In genomic region chr4:152337772-152338171, GRCm38 (mm10) we compare ENCODE assay signal across 23 mouse cellular contexts. TPM values are rescaled to one million over a fixed set of nuclear protein-coding genes. Genes with fewer than 3 reads are reported as not detected.
DNase-seq lines count a peak whose midpoint lies in the region; ATAC-seq and TF ChIP-seq lines count a peak whose summit lies in the region.
"Had no signal": no experiment of that assay in that cellular context is flagged by ENCODE, and none has a peak within 500 bp of the region (broad histone marks: within the 10 kb centered on the region; RNA-seq: fewer than 3 reads in every experiment).

No protein-coding gene starts in this region.

- no peak overlapping the region for H3K27ac ChIP-seq in cerebellum, adult 2 months (ENCODE audit: insufficient read depth, low read length)
- no peak overlapping the region for H3K27ac ChIP-seq in heart, embryonic 12.5 days (ENCODE audit: poor library complexity, severe bottlenecking)
- no peak overlapping the region for H3K27ac ChIP-seq in midbrain, embryonic 10.5 days (replicated peaks)
- no peak overlapping the region for H3K27ac ChIP-seq in midbrain, embryonic 14.5 days (replicated peaks; ENCODE audit: low read depth, low read length)
- H3K27ac ChIP-seq: embryonic facial prominence, embryonic 12.5 days; heart, adult 2 months had no signal

- no peak overlapping the region for H3K4me3 ChIP-seq in cerebellum, adult 2 months (replicated peaks; ENCODE audit: insufficient read depth, low read depth, low read length)
- no peak overlapping the region for H3K4me3 ChIP-seq in heart, embryonic 12.5 days
- H3K4me3 ChIP-seq in midbrain, embryonic 10.5 days, result 0 out of 2 replicates have a peak overlapping the region, but pooled peaks have one; percentile 3
- no peak overlapping the region for H3K4me3 ChIP-seq in midbrain, embryonic 14.5 days (replicated peaks; ENCODE audit: low read depth, low read length)
- H3K4me3 ChIP-seq: heart, adult 2 months had no signal

- intact Hi-C loops in heart, postnatal 25 days (cut with DNase I), result no loop called here

- H3K4me1 ChIP-seq in cerebellum, adult 2 months (ENCODE audit: control insufficient read depth, insufficient read depth, low read length), result 0 out of 2 replicates have a peak, but pooled peaks cover 3% of the 10 kb centered on the region
- peaks cover 18% of the 10 kb centered on the region for H3K4me1 ChIP-seq in heart, embryonic 12.5 days (replicated peaks)
- peaks cover 40% of the 10 kb centered on the region for H3K4me1 ChIP-seq in midbrain, embryonic 10.5 days
- H3K4me1 ChIP-seq in midbrain, embryonic 14.5 days (ENCODE audit: control insufficient read depth, insufficient read depth, low read length), result peaks cover 22% of the 10 kb centered on the region

- ATAC-seq in heart, embryonic 12.5 days (ENCODE audit: insufficient number of reproducible peaks, low FRiP score), result no peak
- ATAC-seq in midbrain, embryonic 14.5 days (ENCODE audit: low FRiP score, low TSS enrichment), result no peak
- ATAC-seq: CD4-positive, CD25-positive, alpha-beta regulatory T cell, adult 4 months had no signal

- peaks cover 31% of the 10 kb centered on the region for H3K36me3 ChIP-seq in heart, embryonic 12.5 days
- peaks cover 35% of the 10 kb centered on the region for H3K36me3 ChIP-seq in midbrain, embryonic 10.5 days
- H3K36me3 ChIP-seq in midbrain, embryonic 14.5 days (ENCODE audit: control insufficient read depth, insufficient read depth, low read length), result peaks cover 20% of the 10 kb centered on the region

- peak; percentile 31 to 39 for DNase-seq in cerebellum, adult 18-20 months
- no peak for DNase-seq in cerebellum, adult 2 months
- DNase-seq in heart, postnatal 25 days (ENCODE audit: low spot score), result no peak
- no peak for DNase-seq in midbrain, embryonic 10.5 days (ENCODE audit: low spot score)
- DNase-seq in midbrain, embryonic 14.5 days, result no peak
- peak; percentile 24 for DNase-seq in retina, postnatal 1 day
- DNase-seq in retina, embryonic 14.5 days (ENCODE audit: low spot score), result no peak
- DNase-seq: adrenal gland, adult 8-10 months; B cell, adult 2 months; gastrocnemius, postnatal 14 days; heart, adult 2 months; heart, postnatal 36 days had no signal

- no peak for TF ChIP-seq CTCF in cerebellum, adult 2 months (IDR thresholded peaks at IDR 0.05; ENCODE audit: borderline replicate concordance, insufficient read depth, low read depth, low read length)

- no peak for TF ChIP-seq POLR2A in cerebellum, adult 2 months (IDR thresholded peaks at IDR 0.05; ENCODE audit: borderline replicate concordance, insufficient read depth, low read length)

- no peaks in the 10 kb centered on the region for H3K9me3 ChIP-seq in heart, embryonic 12.5 days (replicated peaks)
- H3K9me3 ChIP-seq in midbrain, embryonic 10.5 days (replicated peaks), result no peaks in the 10 kb centered on the region
- H3K9me3 ChIP-seq in midbrain, embryonic 14.5 days (ENCODE audit: control insufficient read depth, low read length), result no peaks in the 10 kb centered on the region
- H3K9me3 ChIP-seq: embryonic facial prominence, embryonic 12.5 days; hindbrain, embryonic 13.5 days had no signal

- no peak overlapping the region for H3K9ac ChIP-seq in heart, embryonic 12.5 days
- H3K9ac ChIP-seq in midbrain, embryonic 14.5 days (replicated peaks; ENCODE audit: low read length), result no peak overlapping the region

- 17% methylated on average over 6 of the region's 6 CpGs for WGBS in cerebellum, adult 2 months
- 34% methylated on average over 6 of the region's 6 CpGs for WGBS in heart, embryonic 12.5 days
- 27% methylated on average over 6 of the region's 6 CpGs for WGBS in midbrain, embryonic 10.5 days
- 23% methylated on average over 6 of the region's 6 CpGs for WGBS in midbrain, embryonic 14.5 days

- H3K4me2 ChIP-seq in heart, embryonic 12.5 days, result 0 out of 2 replicates have a peak overlapping the region, but pooled peaks have one; percentile 97
- no peak overlapping the region for H3K4me2 ChIP-seq in midbrain, embryonic 14.5 days (ENCODE audit: low read length)

- peaks cover 3% of the 10 kb centered on the region; the same call in 1 of the 2 replicates for H3K27me3 ChIP-seq in cerebellum, adult 2 months (ENCODE audit: control insufficient read depth, insufficient read depth, low read length)
- H3K27me3 ChIP-seq in heart, embryonic 12.5 days (replicated peaks), result peaks cover 71% of the 10 kb centered on the region
- H3K27me3 ChIP-seq in midbrain, embryonic 10.5 days (ENCODE audit: low read depth, poor library complexity, severe bottlenecking), result peaks cover 63% of the 10 kb centered on the region
- peaks cover 15% of the 10 kb centered on the region for H3K27me3 ChIP-seq in midbrain, embryonic 14.5 days (ENCODE audit: control insufficient read depth, insufficient read depth, low read length)

RNA-seq across cellular contexts. Expression of gene Chd5, which starts 0.7 kb away (rescaled TPM):
- polyA plus RNA-seq in cerebellum, adult 2 months (2012; rRNA removed), result 20.9 and 25.9 TPM in 2 replicates
- 0.08 TPM in 1 of 2 replicates, not detected in the other for polyA plus RNA-seq in heart, embryonic 12.5 days (2016; fragmentation: Nextera tagmentation; extraction: Ambion mirVana)
- total RNA-seq in heart, postnatal 25 days (2021), result under 1 TPM; 0.08 to 0.14 TPM
- polyA plus RNA-seq in midbrain, embryonic 10.5 days (2016; fragmentation: Nextera tagmentation; extraction: Ambion mirVana), result 0.07 and 0.12 TPM in 2 replicates
- 38.4 and 53.5 TPM in 2 replicates for polyA plus RNA-seq in midbrain, embryonic 14.5 days (2014; fragmentation: Nextera tagmentation; extraction: Ambion mirVana)

RNA-seq across cellular contexts. Expression of gene Rpl22, which starts 12.2 kb away (rescaled TPM):
- polyA plus RNA-seq in cerebellum, adult 2 months (2012; rRNA removed), result 162 and 187 TPM in 2 replicates
- 278 and 280 TPM in 2 replicates for polyA plus RNA-seq in heart, embryonic 12.5 days (2016; fragmentation: Nextera tagmentation; extraction: Ambion mirVana)
- 100 to 1,000 TPM; 254 TPM for total RNA-seq in heart, postnatal 25 days (2021)
- 282 and 358 TPM in 2 replicates for polyA plus RNA-seq in midbrain, embryonic 10.5 days (2016; fragmentation: Nextera tagmentation; extraction: Ambion mirVana)
- polyA plus RNA-seq in midbrain, embryonic 14.5 days (2014; fragmentation: Nextera tagmentation; extraction: Ambion mirVana), result 165 and 174 TPM in 2 replicates

RNA-seq across cellular contexts. Expression of gene Rnf207, which starts 19.0 kb away (rescaled TPM):
- polyA plus RNA-seq in cerebellum, adult 2 months (2012; rRNA removed), result 7.2 and 11.8 TPM in 2 replicates
- polyA plus RNA-seq in heart, embryonic 12.5 days (2016; fragmentation: Nextera tagmentation; extraction: Ambion mirVana), result 56.5 and 62.1 TPM in 2 replicates
- total RNA-seq in heart, postnatal 25 days (2021), result 10 to 100 TPM; 69.6 to 73.3 TPM
- polyA plus RNA-seq in midbrain, embryonic 10.5 days (2016; fragmentation: Nextera tagmentation; extraction: Ambion mirVana), result 1.5 and 2.4 TPM in 2 replicates
- polyA plus RNA-seq in midbrain, embryonic 14.5 days (2014; fragmentation: Nextera tagmentation; extraction: Ambion mirVana), result 4.2 and 6.9 TPM in 2 replicates
- total RNA-seq: gastrocnemius, adult 18-20 months; gastrocnemius, postnatal 14 days had no signal
- polyA plus RNA-seq: CD4-positive, CD25-positive, alpha-beta regulatory T cell, adult 4 months; G1E had no signal

RNA-seq across cellular contexts. Expression of gene Icmt, which starts 40.7 kb away (rescaled TPM):
- polyA plus RNA-seq in cerebellum, adult 2 months (2012; rRNA removed), result 160 and 188 TPM in 2 replicates
- 24.0 and 25.4 TPM in 2 replicates for polyA plus RNA-seq in heart, embryonic 12.5 days (2016; fragmentation: Nextera tagmentation; extraction: Ambion mirVana)
- 10 to 100 TPM; 25.2 to 26.7 TPM for total RNA-seq in heart, postnatal 25 days (2021)
- polyA plus RNA-seq in midbrain, embryonic 10.5 days (2016; fragmentation: Nextera tagmentation; extraction: Ambion mirVana), result 26.8 and 27.6 TPM in 2 replicates
- polyA plus RNA-seq in midbrain, embryonic 14.5 days (2014; fragmentation: Nextera tagmentation; extraction: Ambion mirVana), result 14.9 and 23.7 TPM in 2 replicates

RNA-seq across cellular contexts. Expression of gene Hes3, which starts 46.3 kb away (rescaled TPM):
- 55.1 and 62.7 TPM in 2 replicates for polyA plus RNA-seq in cerebellum, adult 2 months (2012; rRNA removed)
- not detected in 2 replicates for polyA plus RNA-seq in heart, embryonic 12.5 days (2016; fragmentation: Nextera tagmentation; extraction: Ambion mirVana)
- not detected for total RNA-seq in heart, postnatal 25 days (2021)
- polyA plus RNA-seq in midbrain, embryonic 10.5 days (2016; fragmentation: Nextera tagmentation; extraction: Ambion mirVana), result 26.3 and 30.9 TPM in 2 replicates
- polyA plus RNA-seq in midbrain, embryonic 14.5 days (2014; fragmentation: Nextera tagmentation; extraction: Ambion mirVana), result 0.39 and 1.2 TPM in 2 replicates
- total RNA-seq: adrenal gland, adult 8-10 months; adrenal gland, postnatal 36 days; G1E; gastrocnemius, adult 18-20 months; gastrocnemius, postnatal 14 days; heart, adult 2 months; heart, postnatal 36 days had no signal
- polyA plus RNA-seq: CD4-positive, CD25-positive, alpha-beta regulatory T cell, adult 4 months; forebrain, postnatal 0 days; G1E; gonadal fat pad, adult 2 months; heart, adult 2 months; heart, embryonic 11.5 days; heart, embryonic 16.5 days had no signal

Comparison
In these comparisons a context has a peak if more than half of its experiments do, and no peak if none do; other contexts are left out.
1. DNase-seq: peak in cerebellum, adult 18-20 months (2 of 2) and retina, postnatal 1 day (single experiment); none in cerebellum, adult 2 months (0 of 2), heart, postnatal 25 days (single experiment), midbrain, embryonic 10.5 days (single experiment), midbrain, embryonic 14.5 days (single experiment) and retina, embryonic 14.5 days (single experiment).
2. RNA of gene Chd5, which starts 0.7 kb away (polyA plus RNA-seq): 38.4 to 53.5 TPM in midbrain, embryonic 14.5 days and 20.9 to 25.9 TPM in cerebellum, adult 2 months; 0.08 TPM in heart, embryonic 12.5 days and 0.07 to 0.12 TPM in midbrain, embryonic 10.5 days; every median in the first group is over 10 times any median in the second.